Mouse (Mus musculus) heart, postnatal 10 days (tissue): ENCODE measurements around the gene Rgs12. TPM values are rescaled to one million over a fixed set of nuclear protein-coding genes. Genes with fewer than 3 reads are reported as not detected.

Experiments
- DNase-seq, 2 experiments: peaks; one replicate each; pipeline ENCODE4 v3.0.0; 2021
- intact Hi-C: fragments of 180-260 bp; cut with DNase I; formaldehyde crosslinking; loops from one replicate; pipeline ENCODE4 v1.15.1; 2025
- total RNA-seq, 2 experiments: library from RNA; stranded (reverse); gene quantifications; 2 replicates each; pipeline ENCODE4 v1.2.3; 2021

Gene Rgs12
- total RNA-seq, 2 experiments from 2014 or later, result 32.5 to 36.5 TPM

- intact Hi-C loops, result no loop called here
- DNase-seq, result no peak
Observed at GRCm38 (mm10) chr5:35020410-35021241, 71.4 kb downstream of the Rgs12 start.

- peak; percentile 77 to 80 for DNase-seq
- intact Hi-C loops, result loop anchor here (1.0 kb wide), 2 partner anchors 39 to 109 kb away; no protein-coding TSS in a partner anchor
Observed at GRCm38 (mm10) chr5:35024975-35025374, 75.7 kb downstream of the Rgs12 start.

GRCm38 (mm10) chr5:35029303-35029702 is 80.1 kb downstream of the Rgs12 start:
- DNase-seq, result no peak
- intact Hi-C loops, result no loop called here

GRCm38 (mm10) chr5:35029755-35030154 is 80.5 kb downstream of the Rgs12 start:
- intact Hi-C loops, result no loop called here
- no peak for DNase-seq

- intact Hi-C loops, result no loop called here
Observed at GRCm38 (mm10) chr5:35033068-35033467, 83.8 kb downstream of the Rgs12 start.

GRCm38 (mm10) chr5:35033619-35034018 is 84.4 kb downstream of the Rgs12 start:
- DNase-seq, result no peak
- intact Hi-C loops, result no loop called here

More at GRCm38 (mm10) chr5:35033068-35033467, 83.8 kb downstream of the Rgs12 start:
- DNase-seq, result peak in 1 of 2 experiments; percentile 38

- intact Hi-C loops, result no loop called here
- no peak for DNase-seq
Observed at GRCm38 (mm10) chr5:35035141-35035540, 85.9 kb downstream of the Rgs12 start.

- intact Hi-C loops, result no loop called here
- peak; percentile 52 to 55 for DNase-seq
Observed at GRCm38 (mm10) chr5:35035795-35036194, 86.5 kb downstream of the Rgs12 start.

GRCm38 (mm10) chr5:35037438-35037837 is 88.2 kb downstream of the Rgs12 start:
- intact Hi-C loops, result no loop called here
- DNase-seq, result no peak

GRCm38 (mm10) chr5:35041268-35041829 is 92.1 kb downstream of the Rgs12 start, which contains the start of gene Hgfac:
Hgfac (plus strand) TSS chr5:35041509.
- intact Hi-C loops, result loop anchor here (5.0 kb wide), 1 partner anchor 379 kb away; the partner anchor contains the start of genes Grk4 and Nop14

GRCm38 (mm10) chr5:35042431-35043109 is 93.3 kb downstream of the Rgs12 start:
- intact Hi-C loops, result loop anchor here (1.0 to 5.0 kb wide), 3 partner anchors 56 to 380 kb away; partner anchors contain the start of genes Grk4 and Nop14
- no peak for DNase-seq

More at GRCm38 (mm10) chr5:35041268-35041829, 92.1 kb downstream of the Rgs12 start, which contains the start of gene Hgfac:
- DNase-seq, result no peak

GRCm38 (mm10) chr5:35043110-35043451 is 93.8 kb downstream of the Rgs12 start:
- intact Hi-C loops, result loop anchor here (1.0 to 5.0 kb wide), 2 partner anchors 57 to 381 kb away; partner anchors contain the start of genes Grk4 and Nop14
- DNase-seq, result peak; percentile 87 to 92

GRCm38 (mm10) chr5:35050541-35050940 is 101.3 kb downstream of the Rgs12 start:
- intact Hi-C loops, result loop anchor here (5.0 kb wide), 2 partner anchors 37 to 297 kb away; no protein-coding TSS in a partner anchor

GRCm38 (mm10) chr5:35054628-35055027 is 105.4 kb downstream of the Rgs12 start:
- intact Hi-C loops, result loop anchor here (5.0 kb wide), 2 partner anchors 33 to 293 kb away; no protein-coding TSS in a partner anchor
- no peak for DNase-seq

More at GRCm38 (mm10) chr5:35050541-35050940, 101.3 kb downstream of the Rgs12 start:
- no peak for DNase-seq

- intact Hi-C loops, result no loop called here
- peak; percentile 71 to 74 for DNase-seq
Observed at GRCm38 (mm10) chr5:35055076-35055475, 105.8 kb downstream of the Rgs12 start.

GRCm38 (mm10) chr5:35056604-35057432 is 107.6 kb downstream of the Rgs12 start, which contains the start of gene Dok7:
Dok7 (plus strand) TSS chr5:35056766.
- DNase-seq, result peak; percentile 75 to 83
- intact Hi-C loops, result no loop called here

GRCm38 (mm10) chr5:35057582-35057981 is 108.3 kb downstream of the Rgs12 start:
- intact Hi-C loops, result no loop called here
- DNase-seq, result no peak

- peak in 1 of 2 experiments; percentile 35 for DNase-seq
Observed at GRCm38 (mm10) chr5:35058216-35058615, 109.0 kb downstream of the Rgs12 start.

GRCm38 (mm10) chr5:35060098-35060497 is 110.9 kb downstream of the Rgs12 start:
- intact Hi-C loops, result no loop called here
- peak; percentile 58 to 60 for DNase-seq

More at GRCm38 (mm10) chr5:35058216-35058615, 109.0 kb downstream of the Rgs12 start:
- intact Hi-C loops, result no loop called here

GRCm38 (mm10) chr5:35069841-35070240 is 120.6 kb downstream of the Rgs12 start:
- DNase-seq, result no peak

More at GRCm38 (mm10) chr5:35069841-35070240, 120.6 kb downstream of the Rgs12 start:
- intact Hi-C loops, result no loop called here
